Mouse (Mus musculus): Measurements from ENCODE around the gene Onecut3. TPM values are rescaled to one million over a fixed set of nuclear protein-coding genes. Genes with fewer than 3 reads are reported as not detected.

The Onecut3 gene
- total RNA-seq, 2 experiments from 2014 or later = 0.05 TPM; not detected in 1

DNA sequence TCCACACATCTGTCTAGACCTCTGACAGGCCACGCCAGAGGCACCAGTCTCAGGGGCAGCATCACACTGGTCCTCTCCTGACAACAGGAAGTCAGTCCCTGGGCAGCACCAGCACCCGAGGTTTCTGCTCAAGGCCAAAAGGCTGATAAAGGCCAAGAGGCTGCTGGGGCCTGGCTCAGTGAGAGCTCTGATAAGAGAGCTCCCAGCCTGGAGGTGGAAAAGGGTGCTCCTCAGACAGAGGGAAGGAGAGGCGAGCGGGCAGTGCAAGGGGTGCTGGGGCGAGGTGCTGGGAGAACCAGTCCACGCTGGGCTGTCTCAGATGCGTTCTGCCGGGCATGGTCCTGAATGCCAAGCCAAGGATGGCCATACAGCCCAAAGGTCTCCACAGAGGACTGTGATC lies 58.9 kb downstream of the Onecut3 start:
- no peak for DNase-seq

DNA sequence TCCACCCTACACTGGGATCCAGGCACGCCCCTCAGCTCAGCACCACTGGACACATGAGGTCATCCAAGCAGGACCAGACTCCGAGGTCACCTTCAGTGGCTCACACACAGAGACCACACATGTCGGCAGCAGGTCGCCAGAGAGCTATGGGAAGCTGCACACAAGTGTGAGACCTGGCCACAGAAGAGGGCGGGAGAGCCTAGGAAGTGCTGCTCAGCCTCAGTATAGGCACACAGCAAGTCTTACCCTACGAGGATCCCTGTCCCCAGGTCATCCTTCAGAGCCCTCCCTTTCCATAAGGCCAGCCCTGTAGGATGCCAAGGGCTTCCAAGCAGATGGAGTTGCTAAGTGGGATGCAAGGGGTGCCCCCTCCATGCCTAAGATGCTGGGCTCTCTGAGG lies 59.4 kb downstream of the Onecut3 start:
- DNase-seq = no peak

DNA sequence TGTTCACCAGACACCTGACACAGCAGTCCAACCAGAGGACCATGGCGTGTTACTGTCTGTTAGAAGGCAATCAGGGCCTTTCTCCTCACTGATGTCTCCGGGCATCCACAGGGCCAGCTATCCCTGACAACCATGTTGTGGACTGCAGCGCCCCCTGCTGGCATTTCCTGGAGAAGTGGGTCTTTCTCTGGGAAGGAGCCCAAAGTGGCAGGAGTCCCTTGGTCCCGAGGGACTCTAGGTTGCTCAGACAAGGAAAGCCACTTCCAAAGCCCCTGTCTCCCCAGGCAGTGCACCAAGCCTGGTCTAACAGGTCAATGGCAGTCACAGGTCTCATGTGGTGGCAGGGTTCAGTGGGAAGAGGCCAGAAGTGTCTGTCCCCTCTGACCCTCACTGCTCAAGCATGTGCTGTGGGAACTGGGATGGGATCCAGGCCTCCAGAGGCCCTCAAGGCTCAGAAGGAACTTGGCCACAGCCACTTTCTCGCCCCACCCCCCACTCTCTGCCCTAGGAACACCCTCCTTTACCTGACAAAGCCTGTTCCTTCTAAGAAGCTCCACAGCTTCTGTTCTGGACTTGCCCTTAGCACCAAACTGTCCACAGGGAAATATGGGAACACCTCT lies 62.8 kb downstream of the Onecut3 start:
- DNase-seq = peak; percentile 67 to 88

DNA sequence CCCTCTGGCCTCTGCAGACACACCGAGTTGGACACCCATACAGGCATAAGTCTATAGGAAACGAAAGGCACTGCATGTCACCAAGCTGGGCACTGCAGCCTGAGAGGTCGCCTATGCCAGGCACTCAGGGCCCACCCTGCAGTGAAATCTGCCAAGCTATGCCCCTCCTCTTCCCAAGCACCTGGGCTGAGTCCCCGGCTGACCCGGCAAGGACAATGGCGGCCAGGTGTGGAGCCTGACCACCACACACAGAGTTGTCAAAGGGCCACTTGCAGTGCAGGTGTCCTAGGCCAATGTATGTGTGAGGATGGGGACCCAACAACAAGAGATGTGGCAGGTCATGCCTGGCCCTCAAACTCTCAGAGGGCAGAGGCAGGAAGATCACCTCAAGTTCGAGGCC lies 64.8 kb downstream of the Onecut3 start:
- DNase-seq = no peak

DNA sequence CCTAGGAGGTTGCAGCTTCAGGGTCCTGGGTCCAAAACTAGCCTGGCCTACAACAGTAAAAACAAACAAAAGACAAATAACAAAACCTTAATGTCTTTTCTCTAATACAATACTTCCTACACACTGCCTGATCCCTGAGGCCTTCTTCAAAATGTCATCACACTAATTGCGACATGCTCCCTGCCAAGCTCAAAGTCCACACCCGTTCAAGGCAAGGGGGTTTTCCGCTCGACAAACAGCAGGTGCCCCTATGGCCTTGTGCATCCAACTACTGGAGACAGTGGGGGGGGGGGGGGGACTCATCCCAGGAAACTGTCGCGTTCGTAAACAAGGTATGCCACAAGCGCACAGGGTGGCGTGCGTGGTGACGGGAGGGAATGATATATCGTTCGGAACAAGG lies 66.0 kb downstream of the Onecut3 start:
- no peak for DNase-seq

DNA sequence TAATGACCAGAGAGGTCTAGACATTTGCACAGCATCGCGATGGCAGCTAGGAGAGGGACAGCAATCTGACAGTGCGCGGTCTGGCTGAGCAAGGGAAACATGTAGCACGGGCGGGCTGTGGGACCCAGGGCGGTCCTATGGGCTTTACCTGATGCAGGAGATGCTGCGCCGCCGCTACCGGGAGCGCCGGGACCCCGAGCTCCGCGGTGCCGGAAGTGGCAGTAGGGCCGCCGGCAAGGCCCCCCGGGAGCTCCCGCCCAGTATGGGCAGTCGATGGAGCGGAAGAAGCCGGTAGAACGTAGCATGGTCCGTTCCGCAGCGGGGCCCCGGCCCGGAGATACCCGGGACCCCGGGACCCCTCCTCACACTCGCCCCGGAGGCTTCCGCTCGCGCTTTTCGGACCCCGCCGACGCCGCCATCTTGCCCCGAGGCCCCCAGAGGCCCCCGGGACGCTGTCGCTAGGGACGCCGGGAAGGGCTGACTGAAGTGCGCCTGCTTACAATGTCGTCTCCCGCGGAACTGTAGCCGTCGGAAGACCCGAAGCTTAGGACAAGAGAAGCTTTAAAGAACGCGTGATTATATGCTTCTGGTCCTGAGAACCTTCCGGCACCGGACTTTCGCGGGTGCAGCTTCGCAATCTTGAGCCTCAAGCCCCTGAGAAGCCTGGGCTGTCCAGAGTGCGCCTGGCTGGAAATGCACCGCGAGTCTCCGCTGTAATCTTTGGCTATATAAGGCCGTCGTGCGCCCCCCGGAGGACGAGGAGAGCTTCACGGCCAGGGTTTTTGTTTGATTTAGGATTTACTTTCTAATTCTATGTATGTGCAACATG lies 66.7 kb downstream of the Onecut3 start, which contains the start of gene Rexo1:
Rexo1 (minus strand) TSS at position 445 of the 829 bp plus-strand sequence.
- DNase-seq = peak; percentile 95 to 98

DNA sequence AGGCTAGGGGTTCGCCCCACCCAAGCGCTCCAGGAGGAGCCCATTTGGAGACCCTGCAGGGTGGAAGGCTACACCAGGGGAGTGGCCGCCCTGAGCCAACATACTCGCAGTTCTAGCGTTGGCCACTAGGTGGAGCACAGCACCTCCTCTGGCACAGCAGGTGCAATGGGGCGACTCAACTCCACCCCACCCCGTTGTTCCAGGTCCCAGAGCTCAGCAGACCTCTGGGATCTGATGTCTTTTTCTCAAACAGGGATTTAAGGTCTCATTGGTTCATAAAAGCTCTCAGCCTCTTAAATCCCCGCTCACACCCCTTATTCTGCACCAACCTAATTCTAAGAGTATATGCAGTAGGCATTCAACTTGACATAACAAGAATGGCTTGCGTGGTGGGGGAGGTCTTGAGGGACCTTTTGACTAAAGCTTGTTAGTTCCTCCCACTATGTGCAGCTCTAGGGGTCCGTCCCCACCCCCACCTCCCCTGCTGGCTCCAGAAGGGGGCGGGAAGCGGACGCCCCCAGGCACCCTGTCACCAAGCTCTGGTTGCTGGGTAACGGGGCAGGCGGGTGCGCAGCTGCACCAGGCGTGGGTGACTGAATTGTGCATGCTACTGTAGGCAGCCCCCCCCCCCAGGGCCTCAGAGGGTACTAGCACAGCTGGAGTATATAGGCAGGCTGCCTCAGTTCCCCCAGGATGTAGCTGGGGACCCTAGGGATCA lies 71.9 kb downstream of the Onecut3 start:
- peak; percentile 80 to 93 for DNase-seq

Other genes starting within 250 kb of the Onecut3 start
- 1,000 to 10,000 TPM; 1,019 to 1,055 TPM for gene Ndufs7, start 245.7 kb upstream of the Onecut3 start, total RNA-seq (2021)
- gene Gamt, start 233.8 kb upstream of the Onecut3 start, total RNA-seq (2021) = 10 to 100 TPM in 1 of 2 experiments, 1 to 10 TPM in 1; 8.9 to 14.8 TPM
- gene Dazap1, start 233.3 kb upstream of the Onecut3 start, total RNA-seq (2021) = 10 to 100 TPM; 46.9 to 58.8 TPM
- gene Rps15, start 202.4 kb upstream of the Onecut3 start, total RNA-seq (2021) = 100 to 1,000 TPM; 745 to 872 TPM
- 1 to 10 TPM; 2.6 to 2.8 TPM for gene Apc2, start 198.9 kb upstream of the Onecut3 start, total RNA-seq (2021)
- gene 2310011J03Rik, start 174.3 kb upstream of the Onecut3 start, total RNA-seq (2021) = 10 to 100 TPM; 15.8 to 16.6 TPM
- 1 to 10 TPM; 1.3 TPM for gene Pcsk4, start 165.3 kb upstream of the Onecut3 start, total RNA-seq (2021)
- gene Reep6, start 164.9 kb upstream of the Onecut3 start, total RNA-seq (2021) = 1 to 10 TPM; 4.8 to 5.3 TPM
- 10 to 100 TPM; 75.6 to 80.1 TPM for gene Adamtsl5, start 146.4 kb upstream of the Onecut3 start, total RNA-seq (2021)
- gene Plk5, start 138.4 kb upstream of the Onecut3 start, total RNA-seq (2021) = 1 to 10 TPM in 1 of 2 experiments, under 1 TPM in 1; 0.69 to 1.2 TPM
- gene Mex3d, start 107.2 kb upstream of the Onecut3 start, total RNA-seq (2021) = 1 to 10 TPM; 6.4 to 7.8 TPM
- gene Mbd3, start 95.3 kb upstream of the Onecut3 start, total RNA-seq (2021) = 10 to 100 TPM; 93.3 to 97.7 TPM
- 1,000 to 10,000 TPM; 1,809 to 1,881 TPM for gene Uqcr11, start 88.0 kb upstream of the Onecut3 start, total RNA-seq (2021)
- 10 to 100 TPM; 15.6 to 17.3 TPM for gene Tcf3, start 61.2 kb upstream of the Onecut3 start, total RNA-seq (2021)
- not detected for gene Atp8b3, start 44.3 kb downstream of the Onecut3 start, total RNA-seq (2021)
- gene Rexo1, start 66.7 kb downstream of the Onecut3 start, total RNA-seq (2021) = 10 to 100 TPM; 11.2 to 11.6 TPM
- 1 to 10 TPM; 5.2 to 5.5 TPM for gene Klf16, start 82.5 kb downstream of the Onecut3 start, total RNA-seq (2021)
- gene Abhd17a, start 95.5 kb downstream of the Onecut3 start, total RNA-seq (2021) = 10 to 100 TPM; 40.6 to 44.8 TPM
- gene Scamp4, start 108.0 kb downstream of the Onecut3 start, total RNA-seq (2021) = 10 to 100 TPM; 20.1 to 22.2 TPM
- gene Adat3, start 108.0 kb downstream of the Onecut3 start, total RNA-seq (2021) = 1 to 10 TPM; 1.1 to 1.5 TPM
- gene Gm49322, start 111.2 kb downstream of the Onecut3 start, total RNA-seq (2021) = under 1 TPM; 0.15 to 0.46 TPM
- gene Csnk1g2, start 128.0 kb downstream of the Onecut3 start, total RNA-seq (2021) = 100 to 1,000 TPM; 121 to 132 TPM
- gene Btbd2, start 162.2 kb downstream of the Onecut3 start, total RNA-seq (2021) = 10 to 100 TPM; 43.2 to 46.1 TPM
- gene Mknk2, start 183.3 kb downstream of the Onecut3 start, total RNA-seq (2021) = 100 to 1,000 TPM; 185 to 204 TPM
- 1 to 10 TPM; 7.5 to 8.0 TPM for gene Mob3a, start 207.1 kb downstream of the Onecut3 start, total RNA-seq (2021)
- gene Izumo4, start 207.3 kb downstream of the Onecut3 start, total RNA-seq (2021) = 1 to 10 TPM; 2.5 to 2.6 TPM
- gene Ap3d1, start 247.4 kb downstream of the Onecut3 start, total RNA-seq (2021) = 10 to 100 TPM; 42.3 to 45.0 TPM

Data from heart, adult 18-20 months (tissue).